Mouse (Mus musculus): ENCODE measurements around the gene Cmklr1. TPM values are rescaled to one million over a fixed set of nuclear protein-coding genes. Genes with fewer than 3 reads are reported as not detected.

The Cmklr1 gene
- polyA plus RNA-seq, 1 experiment from 2014 or later = 7.8 TPM

- Histone ChIP-seq H3K9me3 (ENCODE audit: control insufficient read depth, low read length) (0 out of 2 replicates have a peak, but pooled peaks cover 5% of the 10 kb centered on the region), H3K27me3 (replicated peaks; ENCODE audit: control insufficient read depth, insufficient read depth, low read length) (no peaks in the 10 kb centered on the region), H3K4me1 (ENCODE audit: control insufficient read depth, insufficient read depth, low read length) (no peaks in the 10 kb centered on the region), H3K27ac (replicated peaks; ENCODE audit: low read depth, low read length) (no peak overlapping the region), H3K4me3 (ENCODE audit: low read depth, low read length) (no peak overlapping the region), H3K9ac (ENCODE audit: low read depth, low read length) (no peak overlapping the region), H3K4me2 (ENCODE audit: low read depth, low read length) (no peak overlapping the region), H3K36me3 (ENCODE audit: control insufficient read depth, insufficient read depth, low read length) (no peaks in the 10 kb centered on the region)
- ATAC-seq (ENCODE audit: low read depth) (no peak), DNase-seq (ENCODE audit: low spot score) (no peak)
- 61% methylated on average over 3 of the region's 3 CpGs for WGBS
Measured at GRCm38 (mm10) chr5:113670110-113670509, 19.9 kb upstream of the Cmklr1 start.

DNA sequence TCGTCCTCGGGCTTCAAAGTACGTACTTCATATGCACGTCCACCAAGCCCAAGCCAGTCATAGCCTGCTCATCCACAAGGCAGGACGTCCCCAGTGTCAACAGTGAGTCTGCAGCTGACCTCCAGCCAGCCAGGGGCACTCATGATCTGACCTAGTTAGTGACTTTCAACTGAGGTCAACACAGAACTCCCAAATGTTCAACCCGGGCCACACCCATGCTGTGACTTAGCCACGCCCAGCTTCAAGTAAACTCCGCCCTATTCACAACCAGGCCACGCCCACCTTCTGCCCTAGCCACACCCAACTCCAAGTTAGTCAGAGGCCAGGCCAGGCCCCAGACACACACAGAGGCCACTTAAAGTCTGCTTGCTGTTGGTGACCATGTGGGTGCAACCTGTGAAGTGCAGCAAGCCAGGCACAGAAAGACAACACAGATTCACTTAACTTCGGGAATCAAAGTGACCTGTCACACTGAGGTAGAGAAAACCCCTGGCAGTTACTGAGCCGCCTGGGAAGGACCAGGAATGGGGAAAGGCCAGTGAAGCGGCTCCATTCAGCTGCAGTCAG, 14.5 kb upstream of the Cmklr1 start:
- 72% methylated on average over 12 of the region's 12 CpGs for WGBS
- DNase-seq (ENCODE audit: low spot score) = no peak

GRCm38 (mm10) chr5:113664127-113664526, 13.9 kb upstream of the Cmklr1 start:
- Histone ChIP-seq H3K9ac (ENCODE audit: low read depth, low read length) (no peak overlapping the region), H3K4me2 (ENCODE audit: low read depth, low read length) (no peak overlapping the region), H3K36me3 (ENCODE audit: control insufficient read depth, insufficient read depth, low read length) (no peaks in the 10 kb centered on the region), H3K27ac (replicated peaks; ENCODE audit: low read depth, low read length) (no peak overlapping the region), H3K27me3 (replicated peaks; ENCODE audit: control insufficient read depth, insufficient read depth, low read length) (no peaks in the 10 kb centered on the region), H3K9me3 (ENCODE audit: control insufficient read depth, low read length) (peaks cover 12% of the 10 kb centered on the region; the same call in 1 of the 2 replicates), H3K4me3 (ENCODE audit: low read depth, low read length) (no peak overlapping the region), H3K4me1 (ENCODE audit: control insufficient read depth, insufficient read depth, low read length) (no peaks in the 10 kb centered on the region)
- WGBS = 73% methylated on average over 6 of the region's 6 CpGs
- ATAC-seq (ENCODE audit: low read depth) = no peak
- DNase-seq (ENCODE audit: low spot score) = no peak

More for the DNA sequence above, 14.5 kb upstream of the Cmklr1 start:
- no peak overlapping the region for H3K4me3 ChIP-seq (ENCODE audit: low read depth, low read length)
- peaks cover 11% of the 10 kb centered on the region; the same call in 1 of the 2 replicates for H3K9me3 ChIP-seq (ENCODE audit: control insufficient read depth, low read length)
- no peak overlapping the region for H3K9ac ChIP-seq (ENCODE audit: low read depth, low read length)
- no peaks in the 10 kb centered on the region for H3K4me1 ChIP-seq (ENCODE audit: control insufficient read depth, insufficient read depth, low read length)
- ATAC-seq (ENCODE audit: low read depth) = no peak
- no peak overlapping the region for H3K4me2 ChIP-seq (ENCODE audit: low read depth, low read length)
- no peaks in the 10 kb centered on the region for H3K36me3 ChIP-seq (ENCODE audit: control insufficient read depth, insufficient read depth, low read length)
- no peak overlapping the region for H3K27ac ChIP-seq (replicated peaks; ENCODE audit: low read depth, low read length)
- no peaks in the 10 kb centered on the region for H3K27me3 ChIP-seq (replicated peaks; ENCODE audit: control insufficient read depth, insufficient read depth, low read length)

DNA sequence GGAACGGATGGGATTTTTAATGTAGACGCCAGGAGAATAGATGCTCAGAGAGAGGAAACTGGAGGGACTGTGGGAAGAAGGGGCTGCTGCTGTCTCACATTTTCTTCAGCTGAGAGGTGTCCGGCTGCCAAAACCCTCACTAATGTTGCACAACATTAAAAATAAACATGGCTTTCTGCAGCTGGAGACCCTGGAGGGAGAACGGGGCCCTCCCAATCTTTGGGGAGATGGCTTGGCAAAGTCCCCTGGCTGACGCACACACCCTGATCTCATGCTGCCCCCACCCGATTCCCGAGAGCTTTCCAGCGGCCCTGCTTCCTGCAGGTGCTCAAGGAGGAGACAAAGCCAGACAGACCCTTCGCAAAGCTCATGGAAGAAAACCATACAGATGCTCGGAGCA, 10.6 kb upstream of the Cmklr1 start:
- Histone ChIP-seq H3K36me3 (ENCODE audit: control insufficient read depth, insufficient read depth, low read length) (no peaks in the 10 kb centered on the region), H3K4me1 (ENCODE audit: control insufficient read depth, insufficient read depth, low read length) (no peaks in the 10 kb centered on the region), H3K27ac (replicated peaks; ENCODE audit: low read depth, low read length) (no peak overlapping the region), H3K27me3 (replicated peaks; ENCODE audit: control insufficient read depth, insufficient read depth, low read length) (no peaks in the 10 kb centered on the region), H3K9ac (ENCODE audit: low read depth, low read length) (no peak overlapping the region), H3K4me3 (ENCODE audit: low read depth, low read length) (no peak overlapping the region), H3K9me3 (ENCODE audit: control insufficient read depth, low read length) (peaks cover 7% of the 10 kb centered on the region; the same call in 1 of the 2 replicates), H3K4me2 (ENCODE audit: low read depth, low read length) (no peak overlapping the region)
- peak; percentile 76 for DNase-seq (ENCODE audit: low spot score)
- WGBS = 49% methylated on average over 8 of the region's 10 CpGs
- ATAC-seq (ENCODE audit: low read depth) = peak; percentile 41; the same call in 1 of the 2 replicates

- ATAC-seq (ENCODE audit: low read depth) (no peak), DNase-seq (ENCODE audit: low spot score) (no peak)
- WGBS = 71% methylated on average over 12 of the region's 12 CpGs
- Histone ChIP-seq H3K36me3 (ENCODE audit: control insufficient read depth, insufficient read depth, low read length) (no peaks in the 10 kb centered on the region), H3K27me3 (replicated peaks; ENCODE audit: control insufficient read depth, insufficient read depth, low read length) (0 out of 2 replicates have a peak, but pooled peaks cover 7% of the 10 kb centered on the region), H3K4me3 (ENCODE audit: low read depth, low read length) (no peak overlapping the region), H3K9me3 (ENCODE audit: control insufficient read depth, low read length) (0 out of 2 replicates have a peak, but pooled peaks cover 2% of the 10 kb centered on the region), H3K27ac (replicated peaks; ENCODE audit: low read depth, low read length) (no peak overlapping the region), H3K9ac (ENCODE audit: low read depth, low read length) (no peak overlapping the region), H3K4me1 (ENCODE audit: control insufficient read depth, insufficient read depth, low read length) (peaks cover 4% of the 10 kb centered on the region; the same call in 1 of the 2 replicates), H3K4me2 (ENCODE audit: low read depth, low read length) (no peak overlapping the region)
Measured at GRCm38 (mm10) chr5:113654821-113655220, 4.6 kb upstream of the Cmklr1 start.

- ATAC-seq (ENCODE audit: low read depth) (no peak), DNase-seq (ENCODE audit: low spot score) (no peak)
- Histone ChIP-seq H3K4me3 (ENCODE audit: low read depth, low read length) (no peak overlapping the region), H3K27ac (replicated peaks; ENCODE audit: low read depth, low read length) (no peak overlapping the region), H3K9me3 (ENCODE audit: control insufficient read depth, low read length) (no peaks in the 10 kb centered on the region), H3K27me3 (replicated peaks; ENCODE audit: control insufficient read depth, insufficient read depth, low read length) (0 out of 2 replicates have a peak, but pooled peaks cover 7% of the 10 kb centered on the region), H3K9ac (ENCODE audit: low read depth, low read length) (no peak overlapping the region), H3K4me1 (ENCODE audit: control insufficient read depth, insufficient read depth, low read length) (peaks cover 4% of the 10 kb centered on the region; the same call in 1 of the 2 replicates), H3K36me3 (ENCODE audit: control insufficient read depth, insufficient read depth, low read length) (no peaks in the 10 kb centered on the region), H3K4me2 (ENCODE audit: low read depth, low read length) (no peak overlapping the region)
- 78% methylated on average over 11 of the region's 11 CpGs for WGBS
Measured at GRCm38 (mm10) chr5:113654206-113654605, 4.0 kb upstream of the Cmklr1 start.

- H3K36me3 ChIP-seq (ENCODE audit: control insufficient read depth, insufficient read depth, low read length) = no peaks in the 10 kb centered on the region
- peaks cover 4% of the 10 kb centered on the region; the same call in 1 of the 2 replicates for H3K4me1 ChIP-seq (ENCODE audit: control insufficient read depth, insufficient read depth, low read length)
- H3K27ac ChIP-seq (replicated peaks; ENCODE audit: low read depth, low read length) = no peak overlapping the region
- ATAC-seq (ENCODE audit: low read depth) (no peak), DNase-seq (ENCODE audit: low spot score) (no peak)
- no peak overlapping the region for H3K4me2 ChIP-seq (ENCODE audit: low read depth, low read length)
- H3K4me3 ChIP-seq (ENCODE audit: low read depth, low read length) = no peak overlapping the region
- no peak overlapping the region for H3K9ac ChIP-seq (ENCODE audit: low read depth, low read length)
- 0 out of 2 replicates have a peak, but pooled peaks cover 7% of the 10 kb centered on the region for H3K27me3 ChIP-seq (replicated peaks; ENCODE audit: control insufficient read depth, insufficient read depth, low read length)
- H3K9me3 ChIP-seq (ENCODE audit: control insufficient read depth, low read length) = no peaks in the 10 kb centered on the region
- WGBS = 27% methylated on average over 5 of the region's 5 CpGs
Measured at GRCm38 (mm10) chr5:113652215-113652614, 2.0 kb upstream of the Cmklr1 start.

- Histone ChIP-seq H3K9ac (ENCODE audit: low read depth, low read length) (no peak overlapping the region), H3K27ac (replicated peaks; ENCODE audit: low read depth, low read length) (no peak overlapping the region), H3K9me3 (ENCODE audit: control insufficient read depth, low read length) (no peaks in the 10 kb centered on the region), H3K4me2 (ENCODE audit: low read depth, low read length) (peak overlapping the region; percentile 52), H3K4me1 (ENCODE audit: control insufficient read depth, insufficient read depth, low read length) (peaks cover 4% of the 10 kb centered on the region; the same call in 1 of the 2 replicates), H3K27me3 (replicated peaks; ENCODE audit: control insufficient read depth, insufficient read depth, low read length) (0 out of 2 replicates have a peak, but pooled peaks cover 7% of the 10 kb centered on the region), H3K36me3 (ENCODE audit: control insufficient read depth, insufficient read depth, low read length) (no peaks in the 10 kb centered on the region), H3K4me3 (ENCODE audit: low read depth, low read length) (peak overlapping the region; percentile 36; the same call in 1 of the 2 replicates)
- WGBS = 84% methylated on average over 5 of the region's 5 CpGs
- DNase-seq (ENCODE audit: low spot score) (no peak), ATAC-seq (ENCODE audit: low read depth) (no peak)
Measured at GRCm38 (mm10) chr5:113648647-113649211, 1.5 kb downstream of the Cmklr1 start.

All from embryonic facial prominence, embryonic 14.5 days (tissue).